Mouse (Mus musculus): ENCODE results near the gene Olfr450. TPM values are rescaled to one million over a fixed set of nuclear protein-coding genes. Genes with fewer than 3 reads are reported as not detected.
A peak's percentile ranks its signal among the peaks of the same experiment; 100 is the strongest.

The Olfr450 gene
- not detected for total RNA-seq (2021)
- long read RNA-seq, experiment 1 = 0 reads
- long read RNA-seq, experiment 2 = 0 reads

DNA sequence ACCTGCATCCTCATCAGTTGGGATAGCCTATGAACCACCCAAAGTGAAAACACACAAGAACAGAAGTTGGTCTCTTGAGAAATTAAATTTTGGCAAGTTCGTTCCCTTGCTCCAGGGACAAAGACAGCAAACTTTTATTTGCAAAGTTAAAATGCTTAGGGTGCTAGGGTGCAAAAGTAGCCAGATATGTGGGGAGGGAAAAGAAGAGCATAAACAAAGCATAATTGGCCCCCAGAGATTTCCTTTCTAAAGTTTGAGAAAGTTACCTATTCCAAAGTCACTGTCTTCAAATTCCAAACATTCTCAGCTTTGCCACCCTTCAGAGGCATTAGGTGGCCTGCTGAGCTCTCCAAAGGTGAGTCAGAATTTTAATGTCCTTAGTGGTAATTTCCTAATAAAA, at the start of gene Olfr450:
Gene Olfr450 (plus strand): TSS at position 301 of the 400 bp plus-strand sequence.
- intact Hi-C loops (cut with DNase I) = no loop called here
- no peak for DNase-seq (ENCODE audit: low spot score in 2 of 2)

DNA sequence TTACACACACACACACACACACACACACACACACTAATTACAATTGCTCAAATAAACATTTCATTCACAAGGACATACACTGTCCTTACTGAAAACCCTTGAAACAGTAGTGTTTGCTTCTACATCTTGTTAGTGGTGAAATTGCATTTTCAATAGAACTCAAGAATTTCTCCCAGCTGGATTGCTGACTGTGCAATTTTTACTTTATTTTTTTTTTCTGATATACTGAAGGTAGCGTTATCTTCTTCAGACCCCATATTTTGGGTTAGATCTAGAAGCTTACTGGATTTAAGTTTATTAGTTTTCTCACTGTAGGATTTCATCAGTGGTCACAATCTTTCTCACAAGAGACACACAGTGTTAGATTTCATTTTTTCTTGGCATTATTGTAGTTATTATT, 34.7 kb upstream of the Olfr450 start:
- DNase-seq (ENCODE audit: low spot score in 2 of 2) = no peak
- intact Hi-C loops (cut with DNase I) = no loop called here

DNA sequence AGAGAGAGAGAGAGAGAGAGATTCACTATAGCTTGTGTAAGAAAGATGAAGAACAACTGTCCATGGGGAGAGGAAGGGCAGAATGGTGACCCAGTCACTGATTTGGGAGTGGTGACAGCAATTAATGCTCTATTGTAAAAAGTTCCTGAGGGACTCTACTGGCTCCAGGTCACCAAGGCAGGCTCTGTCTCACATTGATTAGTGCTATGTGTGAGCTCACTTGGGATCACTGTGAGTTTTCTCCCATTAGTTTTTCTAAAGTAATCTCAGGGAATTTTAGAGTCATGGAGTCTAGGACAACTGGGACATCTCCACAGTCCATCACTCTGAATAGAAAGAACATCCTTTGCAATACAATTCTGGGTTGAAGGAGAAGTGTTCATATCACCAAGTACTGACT, 26.9 kb upstream of the Olfr450 start, which contains the start of gene Olfr452:
Gene Olfr452 (plus strand): TSS at position 301 of the 400 bp plus-strand sequence.
- intact Hi-C loops (cut with DNase I) = no loop called here
- no peak for DNase-seq (ENCODE audit: low spot score in 2 of 2)

DNA sequence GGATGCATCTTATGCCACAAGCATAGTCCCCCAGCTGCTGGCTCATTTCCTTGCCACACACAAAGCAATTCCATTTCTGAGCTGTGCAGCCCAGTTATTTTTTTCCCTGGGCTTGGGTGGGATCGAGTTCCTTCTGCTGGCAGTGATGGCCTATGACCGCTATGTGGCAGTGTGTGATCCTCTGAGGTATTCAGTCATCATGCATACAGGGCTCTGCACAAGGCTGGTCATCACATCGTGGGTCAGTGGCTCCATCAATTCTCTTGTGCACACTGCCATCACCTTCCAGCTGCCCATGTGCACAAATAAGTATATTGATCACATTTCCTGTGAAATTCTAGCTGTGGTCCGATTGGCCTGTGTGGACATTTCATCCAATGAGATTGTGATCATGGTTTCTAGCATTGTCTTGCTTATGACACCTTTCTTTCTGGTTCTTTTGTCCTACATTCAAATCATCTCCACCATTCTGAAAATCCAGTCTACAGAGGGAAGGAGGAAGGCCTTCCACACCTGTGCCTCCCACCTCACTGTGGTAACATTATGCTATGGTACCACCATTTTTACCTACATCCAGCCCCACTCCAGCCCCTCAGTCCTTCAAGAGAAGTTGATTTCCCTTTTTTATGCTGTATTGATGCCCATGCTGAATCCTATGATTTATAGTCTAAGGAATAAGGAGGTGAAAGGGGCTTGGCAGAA, 21.3 kb upstream of the Olfr450 start:
- intact Hi-C loops (cut with DNase I) = no loop called here

DNA sequence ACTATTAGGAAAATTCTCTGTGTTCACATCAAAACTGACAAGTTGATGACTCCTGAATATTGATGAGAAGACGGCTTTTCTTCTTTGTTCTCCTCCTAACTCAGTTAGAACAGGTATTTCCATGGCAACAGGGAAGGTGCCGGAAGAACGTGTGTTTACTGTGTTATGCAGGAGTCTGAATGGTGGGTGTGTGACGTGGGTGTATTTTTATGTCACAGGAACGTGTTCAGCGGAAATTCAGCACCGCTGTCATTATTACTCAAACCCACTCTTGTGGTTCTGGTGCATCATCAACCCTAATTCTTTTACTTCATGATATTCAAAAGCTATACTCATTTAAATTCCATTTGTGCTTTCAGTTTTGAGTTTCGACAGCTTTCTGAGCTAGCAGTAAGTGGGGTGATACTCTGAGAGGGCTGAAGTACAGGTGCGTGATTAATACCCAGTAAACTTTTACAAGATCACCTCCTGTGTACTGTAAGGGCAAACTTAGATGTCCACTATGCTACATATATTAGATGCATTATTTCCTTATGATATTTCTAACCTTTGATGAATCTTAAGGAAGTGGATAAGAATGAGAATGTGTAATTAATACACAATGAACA, 20.7 kb upstream of the Olfr450 start:
- intact Hi-C loops (cut with DNase I) = no loop called here
- DNase-seq (ENCODE audit: low spot score in 2 of 2) = peak; percentile 5 to 9

More for the DNA sequence above, 21.3 kb upstream of the Olfr450 start:
- DNase-seq (ENCODE audit: low spot score in 2 of 2) = no peak

DNA sequence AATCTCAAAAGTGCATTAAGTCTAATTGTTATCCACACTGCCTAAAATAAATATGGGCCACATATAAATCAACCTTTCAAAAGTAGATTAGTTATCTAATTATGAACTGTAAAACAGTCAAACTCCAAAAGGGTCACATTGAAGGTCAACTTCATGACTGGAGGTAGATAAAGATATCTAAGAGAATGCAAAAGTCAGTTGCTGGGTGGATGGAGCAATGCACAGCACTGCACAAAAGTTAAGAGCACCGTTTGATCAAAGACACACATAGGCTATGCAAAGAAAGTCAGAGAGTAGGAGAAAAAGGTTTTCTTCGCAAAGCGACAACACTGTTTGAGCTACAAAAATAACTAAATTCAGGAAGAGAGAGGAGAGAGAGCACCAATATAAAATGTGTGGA, 16.8 kb upstream of the Olfr450 start:
- no peak for DNase-seq (ENCODE audit: low spot score in 2 of 2)
- intact Hi-C loops (cut with DNase I) = no loop called here

DNA sequence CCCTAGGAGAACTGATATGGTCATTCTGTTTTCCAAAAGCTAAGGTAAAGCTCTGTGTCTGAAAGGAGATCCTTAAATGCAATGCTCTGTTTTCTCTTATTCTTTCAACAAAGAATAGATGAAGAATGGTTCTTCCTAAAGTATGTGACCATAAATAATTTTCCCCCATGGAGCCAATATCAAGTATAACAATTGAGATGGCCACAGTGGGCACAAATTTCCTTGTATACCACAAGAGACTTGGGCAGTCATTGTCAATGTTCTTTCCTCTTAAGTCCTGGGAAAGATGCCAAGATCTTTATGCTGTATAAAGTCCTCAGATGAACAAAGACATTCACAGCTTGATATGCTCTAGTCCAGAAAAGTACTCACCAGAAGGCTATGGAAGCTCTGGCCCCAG, 22.3 kb downstream of the Olfr450 start, which contains the start of gene Olfr449:
Gene Olfr449 (plus strand): TSS at position 301 of the 400 bp plus-strand sequence.
- intact Hi-C loops (cut with DNase I) = no loop called here

DNA sequence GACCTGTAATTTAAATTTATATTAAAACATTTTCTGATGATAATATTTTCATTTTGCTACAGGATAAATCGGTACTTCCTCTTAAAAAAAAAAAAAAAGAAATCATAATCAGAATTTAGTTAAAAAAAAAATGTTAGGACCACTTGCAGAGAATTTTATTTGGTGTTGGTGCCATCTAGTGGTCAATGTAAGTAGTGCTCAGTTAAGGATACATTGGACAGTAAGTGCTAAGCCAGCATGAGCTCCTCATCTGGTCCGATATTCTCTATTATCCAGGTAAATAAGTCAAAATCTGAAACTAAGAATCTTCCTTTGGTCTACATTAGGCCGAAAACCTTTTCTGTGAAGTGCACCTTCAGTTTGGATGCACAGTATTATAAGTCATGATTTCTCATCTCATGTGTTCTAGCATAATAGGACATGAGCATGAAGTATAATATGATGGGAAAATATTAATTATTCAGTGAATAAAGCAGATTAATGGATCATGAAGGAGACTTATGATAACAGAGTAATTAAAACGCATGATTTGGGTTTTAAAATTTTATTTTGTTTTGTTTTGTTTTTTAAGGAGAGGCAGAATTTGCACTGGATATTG, 48.6 kb downstream of the Olfr450 start:
- intact Hi-C loops (cut with DNase I) = loop anchor here (10.0 kb wide), 1 partner anchor 246 kb away; no protein-coding TSS in a partner anchor
- DNase-seq (ENCODE audit: low spot score in 2 of 2) = peak; percentile 84 to 85

More for the DNA sequence above, 22.3 kb downstream of the Olfr450 start, which contains the start of gene Olfr449:
- DNase-seq (ENCODE audit: low spot score in 2 of 2) = no peak

Other genes with a start within 250 kb of the Olfr450 start
- not detected for gene Tcaf3, start 214.2 kb upstream of the Olfr450 start, total RNA-seq (2021)
- 1 to 10 TPM in 1 of 2 experiments, under 1 TPM in 1; 0.63 to 1.0 TPM for gene Tcaf2, start 166.7 kb upstream of the Olfr450 start, total RNA-seq (2021)
- 100 to 1,000 TPM; 226 to 234 TPM for gene Tcaf1, start 101.9 kb upstream of the Olfr450 start, total RNA-seq (2021)
- gene Olfr453, start 72.6 kb upstream of the Olfr450 start, total RNA-seq (2021) = not detected
- gene Olfr38, start 55.5 kb upstream of the Olfr450 start, total RNA-seq (2021) = not detected
- gene Olfr452, start 26.8 kb upstream of the Olfr450 start, total RNA-seq (2021) = not detected
- gene Olfr449, start 22.4 kb downstream of the Olfr450 start, total RNA-seq (2021) = not detected
- gene Olfr448, start 78.5 kb downstream of the Olfr450 start, total RNA-seq (2021) = not detected
- gene Olfr447, start 96.9 kb downstream of the Olfr450 start, total RNA-seq (2021) = not detected
- not detected for gene Olfr446, start 109.4 kb downstream of the Olfr450 start, total RNA-seq (2021)
- gene Olfr444, start 137.1 kb downstream of the Olfr450 start, total RNA-seq (2021) = not detected

Measured in left cerebral cortex, postnatal 14 days (tissue).